27 mouse cellular contexts compared by ENCODE assay signal in genomic region chrX:151041223-151041622, GRCm38 (mm10).
"Had no signal": no experiment of that assay in that cellular context is flagged by ENCODE, and none has a peak within 500 bp of the region (broad histone marks: within the 10 kb centered on the region; RNA-seq: fewer than 3 reads in every experiment).

No protein-coding gene starts in this region.

- H3K4me3 ChIP-seq: heart, embryonic 10.5 days; heart, embryonic 13.5 days; heart, embryonic 15.5 days; hindbrain, embryonic 13.5 days; hindbrain, embryonic 15.5 days; intestine, embryonic 15.5 days; layer of hippocampus, adult 2 months; left cerebral cortex, adult 2 months; limb, embryonic 10.5 days; limb, embryonic 12.5 days; liver, embryonic 13.5 days; liver, embryonic 15.5 days had no signal

- H3K9ac ChIP-seq: heart, embryonic 13.5 days; heart, embryonic 15.5 days; hindbrain, embryonic 13.5 days; hindbrain, embryonic 15.5 days; intestine, embryonic 15.5 days; limb, embryonic 12.5 days; liver, embryonic 13.5 days; liver, embryonic 15.5 days; liver, postnatal 0 days had no signal

- H3K36me3 ChIP-seq: heart, embryonic 10.5 days; heart, embryonic 13.5 days; heart, embryonic 15.5 days; hindbrain, embryonic 13.5 days; hindbrain, embryonic 15.5 days; intestine, embryonic 15.5 days; limb, embryonic 10.5 days; limb, embryonic 12.5 days; liver, embryonic 13.5 days; liver, embryonic 15.5 days had no signal

- H3K9me3 ChIP-seq: heart, embryonic 10.5 days; heart, embryonic 13.5 days; heart, embryonic 15.5 days; hindbrain, embryonic 13.5 days; hindbrain, embryonic 15.5 days; intestine, embryonic 15.5 days; limb, embryonic 10.5 days; limb, embryonic 12.5 days; liver, embryonic 13.5 days; liver, embryonic 15.5 days had no signal

- H3K4me2 ChIP-seq: heart, embryonic 13.5 days; heart, embryonic 15.5 days; hindbrain, embryonic 13.5 days; hindbrain, embryonic 15.5 days; intestine, embryonic 15.5 days; limb, embryonic 12.5 days; liver, embryonic 11.5 days; liver, embryonic 13.5 days; liver, embryonic 15.5 days had no signal

- H3K27ac ChIP-seq: heart, embryonic 10.5 days; heart, embryonic 13.5 days; heart, embryonic 15.5 days; hindbrain, embryonic 13.5 days; hindbrain, embryonic 15.5 days; intestine, embryonic 15.5 days; layer of hippocampus, adult 2 months; left cerebral cortex, adult 2 months; limb, embryonic 10.5 days; limb, embryonic 12.5 days; liver, embryonic 13.5 days; liver, embryonic 15.5 days had no signal

- ATAC-seq: inflammation-experienced regulatory T-cells, adult 6 months; intestine, embryonic 15.5 days; intestine, postnatal 0 days; liver, postnatal 0 days had no signal

- H3K4me1 ChIP-seq: heart, embryonic 10.5 days; heart, embryonic 13.5 days; heart, embryonic 15.5 days; hindbrain, embryonic 13.5 days; hindbrain, embryonic 15.5 days; intestine, embryonic 15.5 days; limb, embryonic 12.5 days; liver, embryonic 13.5 days; liver, embryonic 15.5 days had no signal

- DNase-seq: gastrocnemius, postnatal 14 days; gastrocnemius, postnatal 36 days; heart, adult 18-20 months; heart, postnatal 14 days; heart, postnatal 36 days; kidney, adult 18-20 months; kidney, adult 8-10 months; kidney, postnatal 10 days; kidney, postnatal 25 days; kidney, postnatal 4 days; liver; liver, embryonic 13.5 days; liver, postnatal 0 days had no signal

- H3K27me3 ChIP-seq: heart, embryonic 13.5 days; heart, embryonic 15.5 days; hindbrain, embryonic 15.5 days; intestine, embryonic 15.5 days had no signal
